Mouse (Mus musculus) gastrocnemius, postnatal 14 days (tissue): Measurements from ENCODE around the gene Fitm1. TPM values are rescaled to one million over a fixed set of nuclear protein-coding genes. Genes with fewer than 3 reads are reported as not detected.

ENCODE experiments used
- DNase-seq: peaks from one replicate; pipeline ENCODE4 v3.0.0; 2021; ENCODE audit warnings: mixed read lengths
- intact Hi-C: fragments of 180-260 bp; cut with DNase I; formaldehyde crosslinking; loops from one replicate; pipeline ENCODE4 v1.15.1; 2025; ENCODE audit warnings: low total_unique reads
- total RNA-seq, 2 experiments: library from RNA; stranded (reverse); gene quantifications; 2 replicates each; pipeline ENCODE4 v1.2.3; 2021

Gene Fitm1
- total RNA-seq, 2 experiments from 2014 or later, result 415 to 455 TPM

- intact Hi-C loops, result no loop called here
These were observed 13.6 kb upstream of the Fitm1 start for GRCm38 (mm10) chr14:55561860-55562259.

GRCm38 (mm10) chr14:55563249-55563648 is 12.2 kb upstream of the Fitm1 start:
- no peak for DNase-seq
- intact Hi-C loops, result no loop called here

More at GRCm38 (mm10) chr14:55561860-55562259, 13.6 kb upstream of the Fitm1 start:
- DNase-seq, result no peak

GRCm38 (mm10) chr14:55565748-55566147 is 9.7 kb upstream of the Fitm1 start:
- DNase-seq, result no peak
- intact Hi-C loops, result no loop called here

GRCm38 (mm10) chr14:55567496-55567895 is 7.9 kb upstream of the Fitm1 start:
- DNase-seq, result no peak
- intact Hi-C loops, result no loop called here

GRCm38 (mm10) chr14:55570588-55570987 is 4.8 kb upstream of the Fitm1 start:
- intact Hi-C loops, result no loop called here
- DNase-seq, result no peak

GRCm38 (mm10) chr14:55571760-55572159 is 3.7 kb upstream of the Fitm1 start:
- DNase-seq, result no peak
- intact Hi-C loops, result no loop called here

- DNase-seq, result peak; percentile 27
- intact Hi-C loops, result no loop called here
These were observed 294 bp downstream of the Fitm1 start for GRCm38 (mm10) chr14:55575711-55576110.

- intact Hi-C loops, result no loop called here
- peak; percentile 58 for DNase-seq
These were observed 959 bp downstream of the Fitm1 start for GRCm38 (mm10) chr14:55576376-55576775.

- peak; percentile 82 for DNase-seq
- intact Hi-C loops, result no loop called here
These were observed 2.7 kb downstream of the Fitm1 start, which contains the start of gene Psme1 for GRCm38 (mm10) chr14:55577871-55578667. TSS of gene Psme1 (plus strand) at chr14:55578123.

GRCm38 (mm10) chr14:55578668-55579269 is 3.4 kb downstream of the Fitm1 start:
- DNase-seq, result peak; percentile 68
- intact Hi-C loops, result no loop called here

GRCm38 (mm10) chr14:55579511-55580496 is 4.4 kb downstream of the Fitm1 start:
- intact Hi-C loops, result no loop called here
- DNase-seq, result no peak

- DNase-seq, result no peak
- intact Hi-C loops, result no loop called here
These were observed 5.3 kb downstream of the Fitm1 start for GRCm38 (mm10) chr14:55580731-55581130.

GRCm38 (mm10) chr14:55581981-55582681 is 6.7 kb downstream of the Fitm1 start:
- intact Hi-C loops, result no loop called here

GRCm38 (mm10) chr14:55584303-55584701 is 8.9 kb downstream of the Fitm1 start:
- intact Hi-C loops, result no loop called here
- no peak for DNase-seq

More at GRCm38 (mm10) chr14:55581981-55582681, 6.7 kb downstream of the Fitm1 start:
- no peak for DNase-seq

- DNase-seq, result peak; percentile 85
- intact Hi-C loops, result no loop called here
These were observed 9.5 kb downstream of the Fitm1 start, which contains the start of gene Emc9 for GRCm38 (mm10) chr14:55584702-55585565. TSS of gene Emc9 (minus strand) at chr14:55585302.

- no peak for DNase-seq
- intact Hi-C loops, result no loop called here
These were observed 10.1 kb downstream of the Fitm1 start for GRCm38 (mm10) chr14:55585566-55585960.

GRCm38 (mm10) chr14:55586149-55586548 is 10.7 kb downstream of the Fitm1 start:
- intact Hi-C loops, result no loop called here
- no peak for DNase-seq

- intact Hi-C loops, result no loop called here
These were observed 13.9 kb downstream of the Fitm1 start for GRCm38 (mm10) chr14:55589271-55589670.

More at GRCm38 (mm10) chr14:55589271-55589670, 13.9 kb downstream of the Fitm1 start:
- no peak for DNase-seq
